Comparison of ENCODE assay signal across 17 mouse cellular contexts in genomic region chr2:49845104-49845503, GRCm38 (mm10). TPM values are rescaled to one million over a fixed set of nuclear protein-coding genes. Genes with fewer than 3 reads are reported as not detected.
DNase-seq lines count a peak whose midpoint lies in the region; ATAC-seq and TF ChIP-seq lines count a peak whose summit lies in the region.
"Had no signal": no experiment of that assay in that cellular context is flagged by ENCODE, and none has a peak within 500 bp of the region (broad histone marks: within the 10 kb centered on the region; RNA-seq: fewer than 3 reads in every experiment).

No protein-coding gene starts in this region.

- peak; percentile 42 for DNase-seq in hindbrain, embryonic 10.5 days (ENCODE audit: low spot score)
- DNase-seq in brain, embryonic 14.5 days (ENCODE audit: low read depth), result peak; percentile 74
- peak; percentile 87 for DNase-seq in midbrain, embryonic 11.5 days (ENCODE audit: low spot score, missing footprints)
- no peak for DNase-seq in urinary bladder, postnatal 14 days (ENCODE audit: low spot score)
- DNase-seq: adrenal gland, postnatal 14 days; cerebellum, adult 18-20 months; gastrocnemius, postnatal 36 days; kidney, postnatal 36 days; liver; lung, embryonic 14.5 days; thymus, postnatal 36 days had no signal

- no peaks in the 10 kb centered on the region for H3K27me3 ChIP-seq in hindbrain, embryonic 10.5 days (ENCODE audit: insufficient read depth, poor library complexity, severe bottlenecking)
- H3K27me3 ChIP-seq in hindbrain, embryonic 16.5 days (replicated peaks; ENCODE audit: control insufficient read depth, insufficient read depth, low read length), result no peaks in the 10 kb centered on the region
- no peaks in the 10 kb centered on the region for H3K27me3 ChIP-seq in midbrain, embryonic 11.5 days (ENCODE audit: control insufficient read depth, insufficient read depth, low read length)
- H3K27me3 ChIP-seq in neural tube, embryonic 15.5 days (replicated peaks), result no peaks in the 10 kb centered on the region
- H3K27me3 ChIP-seq: heart, embryonic 15.5 days; intestine, embryonic 15.5 days; megakaryocyte, embryonic 14.5 days had no signal

- 32% methylated on average over 7 of the region's 7 CpGs for WGBS in hindbrain, embryonic 10.5 days
- WGBS in hindbrain, embryonic 16.5 days, result 22% methylated on average over 7 of the region's 7 CpGs
- 20% methylated on average over 7 of the region's 7 CpGs for WGBS in midbrain, embryonic 11.5 days
- WGBS in neural tube, embryonic 15.5 days, result 8% methylated on average over 7 of the region's 7 CpGs

- H3K27ac ChIP-seq in hindbrain, embryonic 10.5 days, result peak overlapping the region; percentile 36
- H3K27ac ChIP-seq in hindbrain, embryonic 16.5 days (ENCODE audit: low read depth, low read length), result no peak overlapping the region
- no peak overlapping the region; the same call in 1 of the 2 replicates for H3K27ac ChIP-seq in midbrain, embryonic 11.5 days (ENCODE audit: low read depth, low read length)
- 0 out of 2 replicates have a peak overlapping the region, but pooled peaks have one; percentile 39 for H3K27ac ChIP-seq in neural tube, embryonic 15.5 days (replicated peaks)
- H3K27ac ChIP-seq: heart, embryonic 15.5 days; intestine, embryonic 15.5 days had no signal

- no peak overlapping the region for H3K9ac ChIP-seq in hindbrain, embryonic 16.5 days (ENCODE audit: low read depth, low read length)
- H3K9ac ChIP-seq in midbrain, embryonic 11.5 days (ENCODE audit: low read length), result no peak overlapping the region
- H3K9ac ChIP-seq in neural tube, embryonic 15.5 days (replicated peaks), result no peak overlapping the region
- H3K9ac ChIP-seq: heart, embryonic 15.5 days; intestine, embryonic 15.5 days; lung, embryonic 14.5 days had no signal

- no peaks in the 10 kb centered on the region for H3K9me3 ChIP-seq in hindbrain, embryonic 10.5 days
- no peaks in the 10 kb centered on the region for H3K9me3 ChIP-seq in hindbrain, embryonic 16.5 days (ENCODE audit: control insufficient read depth, low read length)
- H3K9me3 ChIP-seq in midbrain, embryonic 11.5 days (ENCODE audit: control insufficient read depth, low read length), result no peaks in the 10 kb centered on the region
- H3K9me3 ChIP-seq in neural tube, embryonic 15.5 days (replicated peaks), result no peaks in the 10 kb centered on the region
- H3K9me3 ChIP-seq: heart, embryonic 15.5 days; intestine, embryonic 15.5 days; megakaryocyte, embryonic 14.5 days had no signal

- peaks cover 18% of the 10 kb centered on the region for H3K4me1 ChIP-seq in hindbrain, embryonic 10.5 days (replicated peaks)
- peaks cover 9% of the 10 kb centered on the region for H3K4me1 ChIP-seq in hindbrain, embryonic 16.5 days (ENCODE audit: control insufficient read depth, insufficient read depth, low read depth, low read length)
- H3K4me1 ChIP-seq in midbrain, embryonic 11.5 days (ENCODE audit: control insufficient read depth, insufficient read depth, low read length), result 0 out of 2 replicates have a peak, but pooled peaks cover 5% of the 10 kb centered on the region
- H3K4me1 ChIP-seq in neural tube, embryonic 15.5 days, result peaks cover 12% of the 10 kb centered on the region; the same call in 1 of the 2 replicates
- H3K4me1 ChIP-seq: intestine, embryonic 15.5 days had no signal

- no peak overlapping the region for H3K4me3 ChIP-seq in hindbrain, embryonic 10.5 days
- H3K4me3 ChIP-seq in hindbrain, embryonic 16.5 days (ENCODE audit: low read length), result no peak overlapping the region
- no peak overlapping the region for H3K4me3 ChIP-seq in midbrain, embryonic 11.5 days (ENCODE audit: low read depth, low read length)
- H3K4me3 ChIP-seq in neural tube, embryonic 15.5 days (replicated peaks), result no peak overlapping the region
- H3K4me3 ChIP-seq: heart, embryonic 15.5 days; intestine, embryonic 15.5 days; megakaryocyte, embryonic 14.5 days had no signal

- TF ChIP-seq POLR2A in brain, embryonic 14.5 days (IDR thresholded peaks at IDR 0.05; ENCODE audit: borderline replicate concordance, extremely low read depth, insufficient read depth, insufficient read length, poor library complexity, severe bottlenecking), result no peak

- no peaks in the 10 kb centered on the region for H3K36me3 ChIP-seq in hindbrain, embryonic 10.5 days
- no peaks in the 10 kb centered on the region for H3K36me3 ChIP-seq in hindbrain, embryonic 16.5 days (ENCODE audit: control insufficient read depth, insufficient read depth, low read length)
- no peaks in the 10 kb centered on the region for H3K36me3 ChIP-seq in midbrain, embryonic 11.5 days (ENCODE audit: control insufficient read depth, insufficient read depth, low read length)
- no peaks in the 10 kb centered on the region for H3K36me3 ChIP-seq in neural tube, embryonic 15.5 days
- H3K36me3 ChIP-seq: heart, embryonic 15.5 days; intestine, embryonic 15.5 days had no signal

- no peak; the same call in 1 of the 2 replicates for ATAC-seq in hindbrain, embryonic 16.5 days
- peak; percentile 77; the same call in 1 of the 2 replicates for ATAC-seq in midbrain, embryonic 11.5 days (ENCODE audit: low FRiP score)
- ATAC-seq in neural tube, embryonic 15.5 days (ENCODE audit: low FRiP score), result peak; percentile 61; the same call in 1 of the 2 replicates
- ATAC-seq in megakaryocyte-erythroid progenitor cell, adult 5-6 weeks (replicated peaks; ENCODE audit: low FRiP score, low TSS enrichment, poor library complexity, severe bottlenecking), result no peak
- ATAC-seq: intestine, embryonic 15.5 days had no signal

- TF ChIP-seq CTCF in brain, embryonic 14.5 days (IDR thresholded peaks at IDR 0.05; ENCODE audit: borderline replicate concordance, extremely low read depth, insufficient read depth, insufficient read length), result no peak

- H3K4me2 ChIP-seq in hindbrain, embryonic 16.5 days (ENCODE audit: low read length), result no peak overlapping the region
- H3K4me2 ChIP-seq in midbrain, embryonic 11.5 days, result no peak overlapping the region
- H3K4me2 ChIP-seq in neural tube, embryonic 15.5 days, result no peak overlapping the region
- H3K4me2 ChIP-seq: heart, embryonic 15.5 days; intestine, embryonic 15.5 days; lung, embryonic 14.5 days had no signal

RNA-seq across cellular contexts. Expression of gene Lypd6b, which starts 57.6 kb away (rescaled TPM):
- 1.6 and 1.8 TPM in 2 replicates for polyA plus RNA-seq in hindbrain, embryonic 10.5 days (2016; fragmentation: Nextera tagmentation; extraction: Ambion mirVana)
- polyA plus RNA-seq in hindbrain, embryonic 16.5 days (2015; fragmentation: Nextera tagmentation; extraction: Ambion mirVana), result 15.6 and 18.8 TPM in 2 replicates
- 5.4 and 6.2 TPM in 2 replicates for polyA plus RNA-seq in brain, embryonic 14.5 days (2012; rRNA removed)
- polyA plus RNA-seq in midbrain, embryonic 11.5 days (2014; fragmentation: Nextera tagmentation; extraction: Ambion mirVana), result 0.36 and 0.87 TPM in 2 replicates
- 20.7 and 22.1 TPM in 2 replicates for polyA plus RNA-seq in neural tube, embryonic 15.5 days (2015; fragmentation: Nextera tagmentation; extraction: Ambion mirVana)
- not detected in 2 replicates for total RNA-seq in megakaryocyte-erythroid progenitor cell, adult 5-6 weeks (2014; fragmentation: Nextera tagmentation)
- 0.95 TPM in 1 of 2 replicates, not detected in the other for total RNA-seq in megakaryocyte-erythroid progenitor cell, adult 5-6 weeks (2017)
- total RNA-seq: gastrocnemius, postnatal 36 days had no signal

Comparison
In these comparisons a context has a peak if more than half of its experiments do, and no peak if none do; other contexts are left out.
1. H3K27ac ChIP-seq: peak in hindbrain, embryonic 10.5 days (single experiment) and neural tube, embryonic 15.5 days (single experiment); none in hindbrain, embryonic 16.5 days (single experiment) and midbrain, embryonic 11.5 days (single experiment).
2. ATAC-seq: peak in midbrain, embryonic 11.5 days (single experiment) and neural tube, embryonic 15.5 days (single experiment); none in hindbrain, embryonic 16.5 days (single experiment) and megakaryocyte-erythroid progenitor cell, adult 5-6 weeks (single experiment).